Mouse (Mus musculus): ENCODE data around the gene Taf11.

GRCm38 (mm10) chr17:27938121-27938754 lies 28.6 kb upstream of the Taf11 start:
- no peak for TF ChIP-seq CTCF (IDR thresholded peaks at IDR 0.05; ENCODE audit: borderline replicate concordance, extremely low read depth, insufficient read depth, insufficient read length)
- TF ChIP-seq POLR2A (IDR thresholded peaks at IDR 0.05; ENCODE audit: borderline replicate concordance, extremely low read depth, insufficient read depth, insufficient read length, poor library complexity, severe bottlenecking), result no peak
